Mouse (Mus musculus) intestine, embryonic 15.5 days (tissue): ENCODE measurements at regions not wholly inside any gene's neighbourhood (a gene's known extent, or its start where the extent isn't known, plus 50 kb on each side); places are given as distances from the start of the nearest gene placed in this dataset.
A peak's percentile ranks its signal among the peaks of the same experiment; 100 is the strongest.

Source experiments
- ATAC-seq: fragments of 200-750 bp; cut with Nextera tagmentation; 2 replicates; pipeline ENCODE4 v1.8.0; 2017; ENCODE audit warnings: moderate TSS enrichment, moderate library complexity
- H3K27ac ChIP-seq: fragments of 300-500 bp; sonication (generic); 2 replicates; pipeline ENCODE4 v1.5.1; 2015; ENCODE audit warnings: mild to moderate bottlenecking, inconsistent platforms
- H3K27me3 ChIP-seq: fragments of 300-500 bp; sonication (generic); replicated peaks from 2 replicates; pipeline ENCODE4 v1.6.1; 2015; ENCODE audit warnings: inconsistent platforms
- H3K36me3 ChIP-seq: fragments of 300-500 bp; sonication (generic); 2 replicates; pipeline ENCODE4 v1.6.1; 2015; ENCODE audit warnings: inconsistent platforms
- H3K4me1 ChIP-seq: fragments of 300-500 bp; sonication (generic); replicated peaks from 2 replicates; pipeline ENCODE4 v1.6.1; 2015; ENCODE audit warnings: inconsistent platforms
- H3K4me2 ChIP-seq: fragments of 300-500 bp; sonication (generic); replicated peaks from 2 replicates; pipeline ENCODE4 v1.6.1; 2015; ENCODE audit warnings: mild to moderate bottlenecking, inconsistent platforms
- H3K4me3 ChIP-seq: fragments of 300-500 bp; sonication (generic); replicated peaks from 2 replicates; pipeline ENCODE4 v1.5.1; 2015; ENCODE audit warnings: inconsistent platforms
- H3K9ac ChIP-seq: fragments of 300-500 bp; sonication (generic); 2 replicates; pipeline ENCODE4 v1.6.1; 2015; ENCODE audit warnings: inconsistent platforms
- H3K9me3 ChIP-seq: fragments of 300-500 bp; sonication (generic); 2 replicates; pipeline ENCODE4 v1.6.1; 2016; ENCODE audit warnings: inconsistent platforms
- WGBS: fragments of 180-500 bp; shearing (Covaris S2); methylation state at CpG from one replicate; pipeline ENCODE4 v1.1.7; 2015; 5-methylcytosine and 5-hydroxymethylcytosine counted together

GRCm38 (mm10) chr4:110128918-110129317 lies 151.1 kb downstream of the Dmrta2 start:
- Histone ChIP-seq H3K4me1 (no peaks in the 10 kb centered on the region), H3K27me3 (no peaks in the 10 kb centered on the region), H3K9ac (no peak overlapping the region), H3K4me2 (no peak overlapping the region), H3K4me3 (no peak overlapping the region), H3K36me3 (no peaks in the 10 kb centered on the region), H3K27ac (no peak overlapping the region), H3K9me3 (no peaks in the 10 kb centered on the region)
- WGBS, result 3% methylated on average over 1 of the region's 1 CpGs
- peak; percentile 59; the same call in 1 of the 2 replicates for ATAC-seq

- Histone ChIP-seq H3K4me1 (no peaks in the 10 kb centered on the region), H3K36me3 (no peaks in the 10 kb centered on the region), H3K27me3 (no peaks in the 10 kb centered on the region), H3K4me2 (no peak overlapping the region), H3K9ac (no peak overlapping the region), H3K9me3 (no peaks in the 10 kb centered on the region), H3K4me3 (no peak overlapping the region), H3K27ac (no peak overlapping the region)
- ATAC-seq, result no peak
- WGBS, result 62% methylated on average over 3 of the region's 3 CpGs
Measured at GRCm38 (mm10) chr4:110129518-110129917, 151.7 kb downstream of the Dmrta2 start.

GRCm38 (mm10) chr4:110132061-110132460 lies 154.2 kb downstream of the Dmrta2 start:
- Histone ChIP-seq H3K9ac (no peak overlapping the region), H3K9me3 (no peaks in the 10 kb centered on the region), H3K4me2 (no peak overlapping the region), H3K4me1 (no peaks in the 10 kb centered on the region), H3K4me3 (no peak overlapping the region), H3K27ac (no peak overlapping the region), H3K36me3 (no peaks in the 10 kb centered on the region), H3K27me3 (no peaks in the 10 kb centered on the region)
- WGBS, result 44% methylated on average over 4 of the region's 4 CpGs
- no peak for ATAC-seq

GRCm38 (mm10) chr4:110134036-110134435 lies 156.2 kb downstream of the Dmrta2 start:
- H3K36me3 ChIP-seq, result no peaks in the 10 kb centered on the region
- no peak overlapping the region for H3K9ac ChIP-seq
- no peak for ATAC-seq
- H3K4me2 ChIP-seq, result no peak overlapping the region
- H3K9me3 ChIP-seq, result no peaks in the 10 kb centered on the region
- 14% methylated on average over 7 of the region's 7 CpGs for WGBS
- no peaks in the 10 kb centered on the region for H3K27me3 ChIP-seq
- no peak overlapping the region for H3K4me3 ChIP-seq
- no peak overlapping the region for H3K27ac ChIP-seq
- no peaks in the 10 kb centered on the region for H3K4me1 ChIP-seq

GRCm38 (mm10) chr4:110145229-110145628 lies 167.4 kb downstream of the Dmrta2 start:
- H3K27me3 ChIP-seq, result no peaks in the 10 kb centered on the region
- no peak overlapping the region for H3K9ac ChIP-seq
- no peaks in the 10 kb centered on the region for H3K36me3 ChIP-seq
- H3K4me1 ChIP-seq, result no peaks in the 10 kb centered on the region
- H3K4me3 ChIP-seq, result no peak overlapping the region
- WGBS, result 88% methylated on average over 1 of the region's 1 CpGs
- no peaks in the 10 kb centered on the region for H3K9me3 ChIP-seq
- no peak for ATAC-seq
- H3K27ac ChIP-seq, result no peak overlapping the region
- H3K4me2 ChIP-seq, result no peak overlapping the region

GRCm38 (mm10) chr4:110152103-110152946 lies 174.5 kb downstream of the Dmrta2 start:
- no peak overlapping the region for H3K4me2 ChIP-seq
- 32% methylated on average over 15 of the region's 15 CpGs for WGBS
- H3K4me1 ChIP-seq, result no peaks in the 10 kb centered on the region
- no peaks in the 10 kb centered on the region for H3K27me3 ChIP-seq
- no peaks in the 10 kb centered on the region for H3K9me3 ChIP-seq
- H3K36me3 ChIP-seq, result no peaks in the 10 kb centered on the region
- H3K4me3 ChIP-seq, result no peak overlapping the region
- H3K9ac ChIP-seq, result no peak overlapping the region
- no peak for ATAC-seq
- no peak overlapping the region for H3K27ac ChIP-seq
